Mouse (Mus musculus): ENCODE measurements at regions not wholly inside any gene's neighbourhood (a gene's known extent, or its start where the extent isn't known, plus 50 kb on each side); places are given as distances from the start of the nearest gene placed in this dataset.

DNA sequence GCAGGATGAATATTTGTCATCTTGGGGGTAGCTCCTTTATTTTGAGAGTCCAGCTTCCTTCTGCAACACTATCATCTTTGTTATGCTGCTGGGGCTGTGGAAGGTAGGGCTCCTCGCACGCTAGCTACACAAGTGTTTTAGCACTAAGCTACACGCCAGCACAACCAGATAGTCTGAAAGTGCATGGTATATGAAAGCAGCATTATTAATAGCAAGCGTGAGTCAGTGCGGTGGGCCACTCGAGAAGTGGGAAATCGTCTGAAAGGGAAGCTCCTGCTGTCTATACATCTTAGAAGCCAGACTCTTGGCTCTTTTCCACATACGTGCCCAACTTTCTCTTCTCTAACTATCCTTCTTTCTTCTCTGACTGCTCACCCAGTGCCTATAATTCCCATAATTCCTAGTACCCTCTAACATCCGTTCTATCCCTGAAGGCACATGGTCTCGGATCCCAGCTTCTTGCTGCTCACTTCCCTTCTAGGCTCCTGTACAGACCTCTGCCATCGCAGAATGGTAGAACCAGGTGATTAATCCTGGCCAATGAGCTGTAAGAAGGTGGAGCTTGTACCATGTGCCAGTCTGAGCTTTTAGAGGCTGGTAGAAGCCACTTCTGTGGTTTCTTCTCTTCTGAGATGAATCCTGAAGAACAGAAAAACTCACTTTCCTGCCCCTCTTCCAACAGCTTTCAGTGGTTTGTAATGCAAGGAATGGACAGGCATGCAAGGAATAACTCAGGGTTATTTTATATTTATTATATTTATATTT, 55.5 kb downstream of the E030025P04Rik start:
- no peak for DNase-seq

DNA sequence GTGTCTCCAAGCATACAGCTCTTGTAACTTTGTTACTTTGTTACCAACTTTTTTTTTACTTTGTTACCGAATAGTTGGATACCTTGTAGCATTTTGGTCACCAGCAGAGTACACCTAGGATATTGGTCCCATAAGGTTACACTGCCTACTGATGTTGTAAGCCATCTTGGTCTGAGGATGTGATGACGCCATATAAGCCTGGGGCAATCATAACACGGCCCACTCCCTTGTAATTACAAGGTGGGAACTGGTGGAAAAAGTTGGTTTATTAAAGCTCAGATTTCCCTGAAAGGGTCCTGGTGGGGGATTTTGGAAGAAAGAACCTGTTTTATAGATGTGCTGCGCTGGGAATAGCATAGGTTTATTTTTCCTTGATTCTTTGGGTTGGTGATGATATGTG, 62.2 kb downstream of the E030025P04Rik start:
- DNase-seq: no peak

DNA sequence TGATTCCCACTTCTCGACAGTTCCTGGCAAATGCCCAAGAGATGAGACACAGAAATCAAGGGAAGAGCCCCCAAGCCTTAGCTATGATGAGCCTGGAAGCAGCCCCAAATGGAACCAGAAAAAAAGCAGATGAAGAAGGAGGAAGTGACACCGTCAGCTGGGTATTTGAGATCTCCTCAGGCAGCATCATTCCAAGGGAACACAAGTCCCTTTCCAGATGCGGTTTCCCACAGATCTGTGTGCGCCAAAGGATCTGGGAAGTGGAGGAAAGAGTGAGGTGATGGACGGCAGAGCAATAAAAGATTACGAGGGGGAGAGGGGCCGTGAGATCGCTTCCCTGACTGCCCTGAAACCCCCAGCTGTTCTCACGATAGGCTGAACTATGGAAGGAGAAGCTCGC, 62.7 kb downstream of the E030025P04Rik start:
- no peak for DNase-seq

DNA sequence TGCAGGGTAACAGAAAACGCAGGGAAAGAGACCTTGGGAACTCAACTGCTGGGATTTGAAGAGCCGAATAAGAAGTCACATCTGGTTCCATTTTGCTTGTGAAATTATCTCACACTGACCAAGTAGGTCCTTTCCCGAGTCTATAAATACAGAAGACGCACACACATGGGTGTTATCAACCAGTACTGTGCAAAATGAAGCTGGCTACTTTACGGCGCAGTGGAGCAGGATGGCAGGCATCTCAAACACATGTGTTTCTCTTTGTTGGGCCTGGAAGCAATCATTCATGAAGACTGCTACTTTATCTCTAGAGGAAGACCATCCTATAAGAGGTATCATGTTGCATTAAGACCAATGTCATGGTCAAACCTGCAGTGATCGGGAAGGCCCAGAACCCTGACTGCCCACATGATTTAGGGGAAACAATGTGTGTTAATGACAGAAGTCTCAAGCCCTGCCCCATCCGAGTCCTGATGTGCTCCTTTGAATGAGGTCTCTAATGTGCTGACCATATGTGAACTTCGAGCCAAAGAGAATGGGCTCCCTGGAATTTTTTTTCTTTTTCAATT, 63.2 kb downstream of the E030025P04Rik start:
- no peak for DNase-seq

DNA sequence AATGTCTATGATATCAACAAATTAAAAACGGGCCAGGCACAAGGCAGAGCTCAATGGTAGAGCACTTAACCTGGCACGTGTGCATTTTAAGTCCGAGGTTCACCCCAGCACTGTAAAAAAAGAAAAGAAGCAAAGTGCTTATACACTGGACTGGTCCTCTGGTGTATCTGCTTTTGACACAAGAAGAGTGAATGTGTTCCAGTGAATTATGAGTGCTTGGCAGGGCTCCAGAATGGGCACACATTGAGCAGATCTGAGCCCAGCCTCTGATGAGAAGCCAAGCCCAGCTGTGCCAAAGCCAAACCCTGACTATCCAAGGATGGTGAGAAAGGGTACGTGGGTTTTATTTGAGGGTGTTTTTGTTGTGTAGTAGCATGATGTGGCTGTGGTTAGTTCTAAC, 64.7 kb downstream of the E030025P04Rik start:
- DNase-seq: no peak

DNA sequence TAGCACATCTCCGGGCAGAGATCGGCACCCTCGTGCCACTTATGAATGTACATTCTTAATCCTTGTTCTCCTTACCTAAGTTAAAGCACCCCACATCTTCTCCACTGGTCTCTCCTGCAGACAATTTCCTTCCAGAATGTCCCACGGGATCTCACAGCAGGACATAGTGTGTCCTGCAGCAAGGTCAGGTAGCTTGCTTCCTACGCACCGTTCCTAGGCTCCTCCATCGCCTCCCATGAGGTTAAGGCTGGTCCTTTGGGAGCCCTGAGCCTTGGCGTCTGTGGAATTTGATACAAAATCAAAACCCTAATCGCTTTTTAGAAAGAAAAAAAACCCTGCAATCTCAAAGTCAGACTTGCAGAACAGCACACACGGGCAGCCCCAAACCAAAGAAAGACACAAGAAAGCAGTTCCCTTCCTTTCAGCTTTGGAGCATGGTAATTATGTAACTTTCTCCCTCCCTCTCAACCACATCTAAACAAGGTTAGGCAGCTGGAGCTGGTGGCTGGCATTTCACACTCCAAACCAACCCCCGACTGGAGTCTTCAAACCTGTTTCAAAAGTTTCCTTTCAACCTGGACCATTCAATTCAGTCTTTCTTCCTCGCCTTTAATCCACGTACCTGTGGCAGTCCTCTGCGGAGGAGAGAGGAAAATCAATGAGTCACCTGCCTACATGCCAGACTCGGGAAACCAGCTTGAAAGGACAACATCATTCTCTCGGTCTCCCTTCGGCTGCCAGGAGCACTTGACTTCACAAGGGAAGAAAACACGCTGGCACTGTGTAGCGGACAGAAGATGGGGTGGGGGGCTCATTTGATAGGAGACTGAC, 67.4 kb downstream of the E030025P04Rik start:
- no peak for DNase-seq

DNA sequence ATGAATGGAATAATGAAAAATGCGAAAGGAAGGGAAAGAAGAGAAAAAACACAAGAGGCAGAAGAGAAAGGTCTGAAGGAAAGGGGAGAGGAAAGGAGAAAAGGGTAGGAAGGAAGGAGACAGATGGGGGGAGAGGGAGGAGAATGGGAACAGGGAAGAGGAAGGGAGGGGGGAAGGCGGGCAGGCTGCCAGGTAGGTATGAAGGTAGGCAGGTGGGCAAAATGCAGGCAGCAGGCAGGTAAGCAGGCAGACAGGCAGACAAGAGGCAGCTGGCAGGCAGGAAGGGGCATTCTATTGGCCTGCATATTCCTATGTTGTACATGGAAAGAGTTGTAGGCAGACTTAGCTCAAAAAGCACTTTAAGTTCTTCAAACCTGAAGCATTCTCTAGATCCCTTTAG, 72.8 kb downstream of the E030025P04Rik start:
- no peak for DNase-seq

DNA sequence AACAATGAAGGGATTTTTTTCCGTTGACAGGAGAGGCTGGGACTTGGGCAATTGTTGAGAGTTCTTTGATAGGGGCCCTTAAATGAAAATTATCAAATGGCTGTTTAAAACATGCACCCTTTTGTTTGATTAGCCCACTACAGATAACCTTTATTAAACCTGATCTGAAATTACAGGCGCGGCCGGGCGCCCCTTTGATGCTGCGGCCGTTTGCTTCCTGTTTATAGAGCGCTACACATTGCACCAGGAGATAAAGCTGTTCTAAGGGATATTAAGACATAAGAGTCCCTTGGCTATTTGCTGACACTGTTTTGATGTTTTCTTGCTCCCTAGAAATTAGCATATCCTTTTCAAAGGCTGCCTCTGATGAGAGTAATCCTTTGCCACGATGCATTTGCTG, 73.8 kb downstream of the E030025P04Rik start:
- no peak for DNase-seq

DNA sequence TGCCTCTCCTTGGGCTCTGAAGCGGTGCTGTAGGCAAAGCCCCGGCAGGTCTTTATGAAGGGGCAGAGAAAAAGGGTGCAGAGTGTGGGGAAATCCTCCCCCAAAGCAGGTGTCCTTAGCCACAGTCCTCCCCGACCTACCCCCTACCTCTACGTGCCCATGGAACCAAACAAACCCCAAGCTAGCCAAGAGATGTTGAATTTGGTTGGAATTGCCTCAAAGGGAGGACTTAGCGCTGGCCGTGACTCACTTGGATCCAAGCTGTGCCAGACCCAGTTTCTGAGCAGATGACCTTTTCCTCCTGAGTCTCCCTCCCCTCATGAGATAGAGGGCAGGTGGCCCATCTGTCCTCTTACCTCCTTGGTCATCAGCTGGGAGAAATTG, 74.9 kb downstream of the E030025P04Rik start:
- no peak for DNase-seq

DNA sequence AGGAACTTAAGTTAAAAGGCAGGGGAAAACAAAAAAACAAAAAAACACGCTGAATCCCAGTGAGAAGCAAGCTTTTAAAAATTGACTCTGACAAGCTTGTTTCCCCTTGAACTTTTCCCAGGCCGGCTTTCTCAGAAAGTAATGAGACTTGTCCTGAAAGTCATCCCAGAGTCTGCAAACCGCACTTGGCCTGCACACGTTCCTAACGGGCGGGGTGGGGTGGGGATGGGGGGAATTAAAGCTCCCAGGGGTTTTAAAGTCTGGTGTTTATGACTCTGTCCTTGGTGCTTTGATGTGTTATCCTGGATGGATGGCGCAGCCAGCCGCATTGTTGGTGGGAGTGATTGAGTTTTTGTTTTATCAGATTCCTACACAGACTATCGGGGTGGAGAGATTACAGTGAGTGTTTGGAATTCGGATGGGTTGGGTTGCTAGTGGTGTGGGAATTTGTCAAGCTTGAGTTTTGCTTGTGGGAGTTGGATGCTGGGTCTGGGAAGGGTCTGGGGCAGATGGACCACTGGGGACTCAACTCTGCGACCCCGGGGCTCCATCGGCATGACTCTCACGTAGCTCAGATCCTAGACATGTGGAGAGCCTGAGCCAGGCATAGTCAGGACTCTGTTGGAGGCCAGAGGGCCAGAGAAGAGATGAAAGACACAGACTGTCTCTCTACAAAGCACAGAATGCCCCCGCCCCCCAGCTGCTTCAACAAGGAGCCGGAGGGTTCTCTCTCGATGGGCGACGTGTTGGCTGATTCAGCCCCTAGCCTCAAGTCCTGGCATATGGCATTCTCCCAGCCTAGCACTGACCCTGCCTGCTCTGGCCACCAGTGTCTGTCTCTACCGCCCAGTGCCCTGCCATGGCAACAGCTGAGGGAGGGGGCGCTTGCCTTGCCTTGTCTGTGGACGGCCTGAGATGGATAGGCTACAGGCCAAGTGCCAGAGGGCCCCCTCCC, 75.5 kb downstream of the E030025P04Rik start:
- no peak for DNase-seq

DNA sequence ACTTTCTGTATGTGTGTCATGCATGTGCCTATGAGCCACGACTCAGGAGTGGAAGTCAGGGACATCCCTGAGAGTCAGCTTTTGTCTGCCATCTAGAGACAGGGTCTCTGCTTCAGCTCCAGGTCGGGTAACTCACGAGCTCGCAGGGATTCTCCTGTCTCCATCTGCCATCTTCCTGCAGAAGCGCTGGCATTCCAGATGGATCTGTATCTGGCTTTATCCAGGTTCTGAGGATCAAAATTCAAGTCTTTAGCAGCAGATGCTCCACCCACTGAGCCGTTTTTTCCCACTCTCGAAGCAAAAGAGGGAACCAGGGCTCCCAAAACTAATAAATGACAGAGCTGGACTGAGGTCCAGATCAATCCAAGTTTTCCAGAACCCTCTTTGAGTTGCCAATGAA, 76.4 kb downstream of the E030025P04Rik start:
- DNase-seq: no peak

DNA sequence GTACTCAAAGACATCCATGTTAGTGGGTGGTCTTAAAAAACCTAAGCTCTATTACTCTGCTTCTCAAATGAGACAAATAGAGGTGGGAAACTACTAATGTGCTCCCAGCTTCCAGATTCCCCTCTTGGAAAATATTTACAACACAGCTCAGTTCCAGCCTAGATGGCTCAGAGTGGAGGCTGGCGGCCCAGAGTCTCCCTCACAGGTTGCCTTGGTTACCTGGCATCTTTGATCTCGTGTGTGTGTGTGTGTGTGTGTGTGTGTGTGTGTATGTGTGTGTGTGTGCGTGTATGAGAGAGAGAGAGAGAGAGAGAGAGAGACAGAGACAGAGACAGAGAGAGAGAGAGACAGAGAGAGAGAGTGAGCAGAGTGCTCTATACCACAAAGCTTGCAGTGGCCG, 82.2 kb downstream of the E030025P04Rik start:
- no peak for DNase-seq

DNA sequence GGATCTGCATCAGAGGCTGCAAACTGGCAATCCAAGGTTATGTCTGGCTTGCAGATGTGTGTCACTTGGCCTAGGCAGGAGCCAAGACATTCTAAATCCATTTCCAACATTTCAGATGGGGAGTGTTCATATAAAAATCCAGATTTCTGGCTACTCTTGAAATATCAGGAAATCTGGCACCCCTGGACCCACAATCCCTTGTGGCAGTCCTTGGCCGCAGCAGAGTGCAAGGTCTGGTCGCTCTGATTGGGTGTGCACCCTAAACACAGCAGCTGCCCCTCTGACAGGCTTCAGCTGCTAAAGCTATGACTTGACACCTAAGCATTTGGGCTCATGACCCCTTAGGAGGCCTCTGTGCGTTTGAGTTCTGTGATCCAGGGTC, 83.7 kb downstream of the E030025P04Rik start:
- no peak for DNase-seq

DNA sequence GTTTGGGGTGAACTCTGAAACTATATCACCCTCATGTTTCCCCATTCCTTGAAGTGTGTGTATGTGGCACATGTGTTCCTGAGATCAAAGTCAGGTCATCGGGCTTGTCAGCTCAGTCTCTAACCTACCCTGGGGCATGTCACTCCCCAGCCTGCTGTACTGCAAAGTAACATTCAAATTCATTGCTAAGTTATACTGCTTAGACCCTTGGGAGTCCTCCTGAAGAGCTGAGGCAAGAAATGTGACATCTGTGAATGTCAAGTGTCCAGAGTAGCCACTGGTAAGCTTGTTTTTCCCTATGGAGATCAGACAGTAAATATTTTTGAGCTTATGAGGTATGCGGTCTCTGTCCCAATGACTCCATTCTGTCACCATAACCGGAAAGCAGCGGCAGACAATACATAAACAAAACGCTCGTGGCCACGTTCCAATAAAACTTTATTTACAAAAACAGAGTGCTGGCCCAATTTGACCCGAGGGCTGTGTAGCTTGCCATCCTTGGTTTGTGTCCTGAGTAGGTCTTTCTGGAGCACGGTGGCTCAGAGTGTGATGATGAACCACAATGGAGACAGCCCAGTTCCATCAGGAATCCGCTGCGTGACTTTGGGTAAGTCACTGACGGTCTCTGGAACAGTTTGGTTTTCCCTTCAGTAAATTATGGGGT, 84.2 kb downstream of the E030025P04Rik start:
- DNase-seq: no peak

DNA sequence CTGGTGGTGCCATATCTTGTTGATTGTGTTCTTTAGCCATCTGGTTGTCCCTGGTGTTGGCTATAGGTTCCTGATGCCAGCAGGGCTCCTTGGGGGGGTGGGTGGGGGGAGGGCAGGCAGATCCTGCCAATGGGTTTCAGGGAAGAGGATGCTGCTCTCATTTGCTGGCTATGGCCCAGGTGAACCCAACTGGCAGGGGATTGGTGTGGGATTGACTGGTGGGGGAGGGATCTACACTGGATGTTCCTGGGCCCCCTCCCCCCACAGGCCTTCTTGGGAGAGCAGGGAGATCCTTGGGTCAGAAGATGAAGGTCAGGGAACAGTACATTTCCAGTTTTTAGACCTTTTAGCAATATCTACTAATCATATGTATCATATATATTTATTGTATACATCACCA, 86.1 kb downstream of the E030025P04Rik start:
- no peak for DNase-seq

DNA sequence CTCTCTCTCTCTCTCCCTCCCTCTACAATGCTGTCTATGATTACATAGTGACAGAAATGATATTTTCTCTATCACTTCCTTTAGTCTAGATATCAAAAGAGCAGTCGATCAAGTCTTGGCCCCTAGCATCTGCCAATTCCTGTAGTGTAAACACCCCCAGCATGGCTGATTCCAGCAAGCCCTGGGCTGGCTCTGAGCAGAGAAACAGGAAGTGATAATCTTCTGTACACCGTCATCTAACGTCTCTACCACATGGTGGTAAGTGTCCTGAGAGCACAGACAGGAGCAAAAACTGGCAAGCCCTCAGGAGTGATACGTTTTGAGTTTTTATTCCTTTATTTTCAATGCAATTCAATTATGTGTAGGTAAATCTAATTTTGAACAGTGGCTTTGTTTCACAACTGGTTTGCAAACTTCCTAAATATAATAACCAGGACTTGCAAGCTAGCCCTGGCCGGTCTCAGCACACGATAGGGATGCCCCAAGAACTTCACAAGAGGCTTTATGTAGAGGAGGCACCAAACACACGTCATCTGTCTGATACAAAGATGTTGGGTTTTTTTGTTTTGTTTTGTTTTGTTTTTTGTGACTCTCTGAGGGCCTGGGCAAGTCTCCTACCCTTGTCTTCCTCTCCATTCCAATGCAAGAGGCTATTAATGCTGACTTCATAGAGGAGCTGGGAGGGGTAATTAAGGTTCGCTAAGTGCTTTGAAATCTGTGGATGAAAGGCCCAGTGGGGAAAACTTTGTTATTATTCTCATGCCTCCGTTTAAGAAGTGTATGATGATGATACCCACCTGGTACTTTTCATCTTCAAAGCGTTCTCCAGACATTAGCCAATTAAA, 95.7 kb downstream of the E030025P04Rik start:
- DNase-seq: no peak

DNA sequence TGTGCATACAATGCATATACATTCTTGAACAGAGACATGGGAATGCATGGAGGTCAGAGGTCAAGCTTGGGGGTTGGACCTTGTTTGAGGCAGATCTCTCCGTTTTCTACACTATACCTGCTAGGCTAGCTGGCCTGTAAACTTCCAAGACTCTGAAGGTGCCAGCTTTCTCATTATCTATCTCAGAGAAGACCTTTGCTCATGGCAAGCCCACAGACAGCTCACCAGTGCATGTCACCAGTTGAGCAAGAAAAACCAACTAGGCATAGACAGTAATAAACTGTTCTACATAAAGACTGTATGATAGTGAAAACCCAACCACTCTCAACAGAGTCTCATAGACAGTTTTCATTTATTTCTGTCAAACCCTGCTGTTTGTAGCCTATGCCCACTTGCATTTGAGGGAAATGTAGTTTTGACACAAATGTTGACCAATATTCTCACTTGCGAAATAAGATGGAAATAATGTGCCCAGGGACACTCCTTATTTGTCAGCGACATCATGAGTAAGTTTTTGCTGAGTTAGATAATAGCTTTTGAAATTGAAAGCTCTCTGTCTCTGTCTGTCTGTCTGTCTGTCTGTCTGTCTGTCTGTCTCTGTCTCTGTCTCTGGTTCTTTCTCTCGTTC, 96.6 kb downstream of the E030025P04Rik start:
- no peak for DNase-seq

DNA sequence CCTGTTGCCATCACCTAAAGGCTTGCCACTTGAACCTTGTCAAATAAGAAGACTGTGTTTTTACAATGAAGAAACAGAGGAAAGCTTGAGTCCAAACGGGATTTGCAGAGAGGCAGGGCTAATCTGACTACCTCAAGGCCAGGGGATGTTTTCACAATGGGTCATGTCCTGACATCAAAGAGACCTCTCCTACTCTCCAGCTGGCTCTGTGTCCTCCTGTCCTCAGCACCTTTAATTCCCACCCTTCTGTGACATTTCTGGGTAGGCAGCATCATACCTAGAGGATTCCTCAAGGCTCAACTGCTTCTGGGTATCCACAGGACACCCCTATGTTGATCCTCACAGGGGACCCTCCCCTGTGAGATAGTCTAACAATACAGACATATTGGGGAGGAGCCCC, 97.7 kb downstream of the E030025P04Rik start:
- no peak for DNase-seq

DNA sequence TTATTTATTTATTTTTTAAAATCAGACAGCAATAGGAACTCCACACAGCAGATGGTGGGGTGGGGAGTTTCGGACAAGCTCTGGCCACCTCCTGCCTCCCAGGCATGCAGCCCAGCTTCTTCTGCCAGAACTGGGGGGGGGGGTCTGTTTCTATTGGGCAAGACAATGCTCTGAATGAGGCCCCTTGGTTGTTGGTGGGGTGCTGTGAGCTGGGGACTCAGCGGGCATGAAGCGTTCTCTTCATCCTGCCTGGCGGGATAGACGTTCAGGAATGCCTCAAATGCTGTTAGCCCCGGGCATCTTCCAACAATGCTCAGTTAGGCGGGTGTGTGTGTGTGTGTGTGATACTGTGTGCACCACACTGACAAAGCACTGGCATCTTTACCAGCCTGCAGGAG, 103.7 kb downstream of the E030025P04Rik start:
- no peak for DNase-seq

DNA sequence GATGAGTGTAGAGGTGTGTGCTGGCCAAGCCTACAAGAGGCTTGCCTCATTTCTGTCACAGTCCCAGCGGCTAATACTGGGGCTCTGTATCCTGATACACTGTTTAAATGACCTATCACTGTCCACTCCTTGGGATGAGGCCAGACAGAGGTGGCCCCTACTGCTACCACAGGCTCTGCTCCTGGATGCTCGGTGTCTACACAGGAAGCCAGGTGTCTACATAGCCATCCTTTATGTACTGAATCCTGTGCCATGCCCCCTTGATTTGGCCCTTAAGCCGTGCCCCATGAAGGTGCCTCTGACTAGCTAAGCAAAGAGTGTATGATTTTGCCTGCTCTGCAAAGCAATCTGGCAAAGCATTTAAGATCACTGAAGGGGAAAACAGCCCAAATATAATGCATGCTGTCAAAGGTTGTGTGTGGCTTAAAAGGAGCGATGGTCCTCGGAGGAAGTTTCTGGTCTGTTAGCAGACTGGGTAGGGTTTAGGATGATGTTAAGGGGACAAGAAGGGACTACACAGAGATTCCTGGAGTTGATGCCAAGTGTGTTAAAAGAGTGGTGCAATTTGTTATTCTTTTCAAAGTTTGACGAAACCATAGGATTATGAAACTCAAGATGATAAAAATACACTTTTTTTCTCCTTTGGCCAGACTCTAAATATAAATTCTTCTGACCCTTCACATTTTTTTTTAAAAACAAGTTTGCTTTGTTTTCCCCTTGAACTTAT, 104.2 kb downstream of the E030025P04Rik start:
- DNase-seq: no peak

All from spleen, adult 18-20 months (tissue).